Comparison of ENCODE assay signal across 26 mouse cellular contexts in genomic region chr19:17423306-17423705, GRCm38 (mm10).
"Had no signal": no experiment of that assay in that cellular context is flagged by ENCODE, and none has a peak within 500 bp of the region (broad histone marks: within the 10 kb centered on the region; RNA-seq: fewer than 3 reads in every experiment).

No protein-coding gene starts in this region.

- H3K9me3 ChIP-seq: heart, embryonic 13.5 days; heart, embryonic 15.5 days; hindbrain, embryonic 10.5 days; hindbrain, embryonic 12.5 days; intestine, embryonic 15.5 days; limb, embryonic 10.5 days; limb, embryonic 12.5 days; liver, embryonic 13.5 days had no signal

- H3K9ac ChIP-seq: heart, embryonic 13.5 days; heart, embryonic 15.5 days; hindbrain, embryonic 12.5 days; hindbrain, embryonic 14.5 days; intestine, embryonic 15.5 days; limb, embryonic 12.5 days; liver, embryonic 13.5 days had no signal

- H3K4me3 ChIP-seq: gastrocnemius, adult 2 months; heart, adult 2 months; heart, embryonic 13.5 days; heart, embryonic 15.5 days; hindbrain, embryonic 10.5 days; hindbrain, embryonic 12.5 days; intestine, embryonic 15.5 days; layer of hippocampus, adult 2 months; left cerebral cortex, adult 2 months; limb, embryonic 10.5 days; limb, embryonic 12.5 days; liver, embryonic 13.5 days had no signal

- H3K4me2 ChIP-seq: heart, embryonic 13.5 days; heart, embryonic 15.5 days; hindbrain, embryonic 12.5 days; hindbrain, embryonic 14.5 days; intestine, embryonic 15.5 days; limb, embryonic 12.5 days; liver, embryonic 13.5 days had no signal

- H3K27me3 ChIP-seq: heart, embryonic 13.5 days; heart, embryonic 15.5 days; hindbrain, embryonic 12.5 days; intestine, embryonic 15.5 days; limb, embryonic 12.5 days; liver, embryonic 13.5 days had no signal

- H3K4me1 ChIP-seq: heart, embryonic 15.5 days; hindbrain, embryonic 10.5 days; hindbrain, embryonic 12.5 days; limb, embryonic 12.5 days; liver, embryonic 13.5 days had no signal

- DNase-seq: gastrocnemius, adult 2 months; gastrocnemius, postnatal 10 days; gastrocnemius, postnatal 25 days; heart, adult 2 months; heart, postnatal 10 days; heart, postnatal 4 days; kidney, adult 18-20 months; kidney, adult 8-10 months; kidney, postnatal 10 days; kidney, postnatal 25 days; kidney, postnatal 4 days; liver; liver, embryonic 13.5 days had no signal

- ATAC-seq: hindbrain, embryonic 16.5 days; inflammation-experienced regulatory T-cells, adult 6 months; intestine, embryonic 15.5 days; intestine, postnatal 0 days had no signal

- H3K27ac ChIP-seq: gastrocnemius, adult 2 months; heart, adult 2 months; heart, embryonic 13.5 days; heart, embryonic 15.5 days; hindbrain, embryonic 10.5 days; hindbrain, embryonic 12.5 days; hindbrain, embryonic 14.5 days; intestine, embryonic 15.5 days; layer of hippocampus, adult 2 months; left cerebral cortex, adult 2 months; limb, embryonic 10.5 days; limb, embryonic 12.5 days; liver, embryonic 13.5 days had no signal

- H3K36me3 ChIP-seq: heart, embryonic 13.5 days; heart, embryonic 15.5 days; hindbrain, embryonic 10.5 days; hindbrain, embryonic 12.5 days; intestine, embryonic 15.5 days; limb, embryonic 10.5 days; limb, embryonic 12.5 days; liver, embryonic 13.5 days had no signal
